Mouse (Mus musculus): ENCODE measurements around the gene Map3k14. TPM values are rescaled to one million over a fixed set of nuclear protein-coding genes. Genes with fewer than 3 reads are reported as not detected.

The Map3k14 gene
- polyA plus RNA-seq, 1 experiment from 2014 or later: 5.1 TPM

DNA sequence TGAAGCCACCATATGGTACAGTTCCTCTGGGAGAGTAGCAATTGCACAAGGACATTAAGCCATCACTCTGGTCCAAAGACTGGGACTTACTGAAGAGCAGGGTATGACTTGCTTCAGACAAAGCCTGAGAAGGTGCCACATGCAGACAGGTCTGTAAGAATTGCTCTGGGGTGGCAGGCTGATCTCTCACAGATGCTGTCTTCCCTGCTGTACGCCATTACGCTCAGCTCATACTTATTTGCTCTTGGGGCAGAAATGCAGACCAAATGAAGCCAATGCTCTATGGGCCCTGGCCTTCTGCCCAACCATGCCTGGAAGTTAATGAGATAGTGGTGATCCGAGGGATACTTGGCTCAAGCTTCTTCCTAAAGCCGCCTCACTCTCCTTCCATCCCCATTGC is 22.4 kb downstream of the Map3k14 start:
- H3K4me1 ChIP-seq: peaks cover 66% of the 10 kb centered on the region
- no peak overlapping the region for H3K4me3 ChIP-seq (replicated peaks)
- H3K9me3 ChIP-seq (replicated peaks): no peaks in the 10 kb centered on the region
- no peak overlapping the region for H3K9ac ChIP-seq
- no peak overlapping the region for H3K4me2 ChIP-seq (replicated peaks)
- ATAC-seq (ENCODE audit: insufficient number of reproducible peaks, low FRiP score, low TSS enrichment, low read depth): no peak
- WGBS: 67% methylated on average over 4 of the region's 4 CpGs
- 0 out of 2 replicates have a peak, but pooled peaks cover 5% of the 10 kb centered on the region for H3K36me3 ChIP-seq
- H3K27ac ChIP-seq (replicated peaks): no peak overlapping the region
- no peaks in the 10 kb centered on the region for H3K27me3 ChIP-seq

GRCm38 (mm10) chr11:103240740-103241139 is 26.5 kb downstream of the Map3k14 start:
- Histone ChIP-seq H3K27me3 (no peaks in the 10 kb centered on the region), H3K9me3 (replicated peaks) (no peaks in the 10 kb centered on the region), H3K4me3 (replicated peaks) (no peak overlapping the region), H3K36me3 (peaks cover 39% of the 10 kb centered on the region), H3K4me1 (peaks cover 30% of the 10 kb centered on the region), H3K27ac (replicated peaks) (no peak overlapping the region), H3K9ac (no peak overlapping the region), H3K4me2 (replicated peaks) (no peak overlapping the region)
- ATAC-seq (ENCODE audit: insufficient number of reproducible peaks, low FRiP score, low TSS enrichment, low read depth): no peak
- WGBS: 37% methylated on average over 7 of the region's 7 CpGs

DNA sequence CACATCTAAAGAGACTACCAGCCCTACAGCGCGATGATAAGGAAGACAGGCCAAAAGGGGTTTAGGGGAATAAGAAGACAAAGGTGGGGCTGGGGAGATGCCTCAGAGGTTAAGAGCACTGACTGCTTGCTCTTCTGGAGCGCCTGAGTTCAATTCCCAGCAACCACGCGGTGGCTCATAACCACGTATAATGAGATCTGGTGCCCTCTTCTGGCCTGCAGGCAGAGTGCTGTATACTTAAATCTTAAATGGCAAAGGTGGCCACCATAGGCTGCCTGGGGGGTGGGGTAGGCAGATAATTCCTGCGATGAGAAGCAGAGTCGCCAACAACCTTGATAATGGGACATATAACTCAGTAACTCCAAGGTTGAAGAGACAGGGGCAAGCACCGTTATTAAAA is 29.5 kb downstream of the Map3k14 start:
- Histone ChIP-seq H3K4me3 (replicated peaks) (no peak overlapping the region), H3K27me3 (no peaks in the 10 kb centered on the region), H3K36me3 (peaks cover 40% of the 10 kb centered on the region), H3K4me1 (peaks cover 17% of the 10 kb centered on the region), H3K27ac (replicated peaks) (no peak overlapping the region), H3K9ac (no peak overlapping the region), H3K9me3 (replicated peaks) (no peaks in the 10 kb centered on the region), H3K4me2 (replicated peaks) (no peak overlapping the region)
- ATAC-seq (ENCODE audit: insufficient number of reproducible peaks, low FRiP score, low TSS enrichment, low read depth): no peak
- WGBS: 75% methylated on average over 9 of the region's 9 CpGs

GRCm38 (mm10) chr11:103236903-103237302 is 30.4 kb downstream of the Map3k14 start:
- ATAC-seq (ENCODE audit: insufficient number of reproducible peaks, low FRiP score, low TSS enrichment, low read depth): no peak
- no peak overlapping the region for H3K27ac ChIP-seq (replicated peaks)
- 73% methylated on average over 10 of the region's 10 CpGs for WGBS

GRCm38 (mm10) chr11:103236431-103236830 is 30.8 kb downstream of the Map3k14 start:
- peaks cover 40% of the 10 kb centered on the region for H3K36me3 ChIP-seq
- no peak overlapping the region for H3K4me3 ChIP-seq (replicated peaks)
- no peaks in the 10 kb centered on the region for H3K9me3 ChIP-seq (replicated peaks)
- H3K4me2 ChIP-seq (replicated peaks): no peak overlapping the region
- no peak overlapping the region for H3K9ac ChIP-seq
- 57% methylated on average over 6 of the region's 6 CpGs for WGBS
- H3K4me1 ChIP-seq: peaks cover 14% of the 10 kb centered on the region
- no peaks in the 10 kb centered on the region for H3K27me3 ChIP-seq
- H3K27ac ChIP-seq (replicated peaks): no peak overlapping the region
- ATAC-seq (ENCODE audit: insufficient number of reproducible peaks, low FRiP score, low TSS enrichment, low read depth): no peak

More at GRCm38 (mm10) chr11:103236903-103237302, 30.4 kb downstream of the Map3k14 start:
- H3K4me1 ChIP-seq: peaks cover 14% of the 10 kb centered on the region
- no peaks in the 10 kb centered on the region for H3K27me3 ChIP-seq
- H3K9ac ChIP-seq: no peak overlapping the region
- H3K4me2 ChIP-seq (replicated peaks): no peak overlapping the region
- H3K9me3 ChIP-seq (replicated peaks): no peaks in the 10 kb centered on the region
- no peak overlapping the region for H3K4me3 ChIP-seq (replicated peaks)
- peaks cover 40% of the 10 kb centered on the region for H3K36me3 ChIP-seq

DNA sequence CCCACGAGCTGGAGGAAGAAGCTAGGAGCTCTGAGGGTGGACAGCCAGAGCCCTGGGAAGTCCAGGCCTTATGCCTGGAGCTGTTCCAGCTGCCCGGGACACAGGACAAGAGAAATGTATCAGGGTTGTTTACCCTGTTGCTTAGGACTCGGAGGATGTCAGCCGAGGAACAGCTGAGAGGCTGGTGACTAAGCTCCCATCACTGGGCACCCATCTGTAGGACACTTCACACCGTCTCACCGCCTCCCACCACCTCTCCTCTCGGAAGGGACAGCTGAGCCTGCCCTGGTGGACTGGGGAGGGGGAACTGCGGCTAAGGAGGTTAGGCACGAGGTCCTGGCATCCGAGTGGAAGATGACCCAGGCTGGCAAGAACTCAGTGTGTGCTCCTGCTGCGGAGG is 31.6 kb downstream of the Map3k14 start:
- no peak overlapping the region for H3K4me3 ChIP-seq (replicated peaks)
- no peak overlapping the region for H3K4me2 ChIP-seq (replicated peaks)
- no peak overlapping the region; the same call in 1 of the 2 replicates for H3K27ac ChIP-seq (replicated peaks)
- H3K27me3 ChIP-seq: no peaks in the 10 kb centered on the region
- no peak overlapping the region for H3K9ac ChIP-seq
- ATAC-seq (ENCODE audit: insufficient number of reproducible peaks, low FRiP score, low TSS enrichment, low read depth): peak; percentile 66; the same call in 1 of the 2 replicates
- peaks cover 9% of the 10 kb centered on the region for H3K4me1 ChIP-seq
- peaks cover 44% of the 10 kb centered on the region for H3K36me3 ChIP-seq
- WGBS: 66% methylated on average over 11 of the region's 11 CpGs
- no peaks in the 10 kb centered on the region for H3K9me3 ChIP-seq (replicated peaks)

DNA sequence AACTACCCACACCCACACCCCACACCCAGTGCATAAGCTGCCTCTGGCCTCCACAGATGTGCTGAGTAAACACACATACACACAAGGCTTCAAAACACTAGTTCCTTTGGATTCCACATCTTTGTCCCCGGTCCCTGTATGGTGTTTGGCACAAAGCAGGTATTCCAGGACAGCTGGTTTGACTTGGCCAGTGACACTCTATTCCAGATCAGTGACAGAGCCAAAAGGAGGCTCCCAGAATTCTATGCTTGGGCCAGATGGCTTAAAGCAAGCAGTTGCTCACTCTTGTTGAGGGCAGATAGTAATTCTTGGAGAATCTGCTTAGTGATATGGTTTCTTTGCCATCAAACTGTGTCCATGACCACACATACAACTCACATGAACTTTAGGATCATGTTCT is 32.8 kb downstream of the Map3k14 start:
- H3K4me3 ChIP-seq (replicated peaks): no peak overlapping the region
- H3K9ac ChIP-seq: no peak overlapping the region
- WGBS: 58% methylated on average over 1 of the region's 1 CpGs
- no peak overlapping the region for H3K27ac ChIP-seq (replicated peaks)
- peaks cover 6% of the 10 kb centered on the region; the same call in 1 of the 2 replicates for H3K4me1 ChIP-seq
- H3K36me3 ChIP-seq: peaks cover 49% of the 10 kb centered on the region
- no peak overlapping the region for H3K4me2 ChIP-seq (replicated peaks)
- ATAC-seq (ENCODE audit: insufficient number of reproducible peaks, low FRiP score, low TSS enrichment, low read depth): no peak
- H3K27me3 ChIP-seq: no peaks in the 10 kb centered on the region
- no peaks in the 10 kb centered on the region for H3K9me3 ChIP-seq (replicated peaks)

- no peaks in the 10 kb centered on the region for H3K9me3 ChIP-seq (replicated peaks)
- no peak overlapping the region for H3K27ac ChIP-seq (replicated peaks)
- ATAC-seq (ENCODE audit: insufficient number of reproducible peaks, low FRiP score, low TSS enrichment, low read depth): no peak
- no peaks in the 10 kb centered on the region for H3K27me3 ChIP-seq
- no peak overlapping the region for H3K4me3 ChIP-seq (replicated peaks)
- WGBS: 31% methylated on average over 7 of the region's 7 CpGs
- H3K4me2 ChIP-seq (replicated peaks): no peak overlapping the region
- no peak overlapping the region for H3K9ac ChIP-seq
- peaks cover 6% of the 10 kb centered on the region; the same call in 1 of the 2 replicates for H3K4me1 ChIP-seq
- H3K36me3 ChIP-seq: peaks cover 44% of the 10 kb centered on the region
Measured at GRCm38 (mm10) chr11:103232966-103233365, 34.3 kb downstream of the Map3k14 start.

DNA sequence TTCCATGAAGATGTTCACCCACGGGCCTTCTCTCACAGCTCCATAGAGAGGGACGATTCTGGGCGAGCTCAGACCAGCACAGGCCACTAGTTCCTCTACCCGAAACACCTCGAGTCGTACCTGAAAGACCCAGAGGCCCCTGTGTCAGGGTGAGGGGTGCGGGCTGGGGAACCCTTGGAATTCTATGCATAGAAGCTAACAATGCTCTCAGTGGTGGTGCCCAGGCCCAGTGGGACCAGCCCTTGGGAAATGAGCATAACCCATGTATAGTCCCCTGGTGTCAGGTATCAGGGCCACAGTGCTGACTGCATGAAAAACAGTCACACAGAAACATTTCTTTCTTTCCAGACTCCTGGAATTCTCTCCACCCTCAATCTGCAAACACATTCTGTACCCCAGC is 35.9 kb downstream of the Map3k14 start:
- ATAC-seq (ENCODE audit: insufficient number of reproducible peaks, low FRiP score, low TSS enrichment, low read depth): no peak
- no peak overlapping the region for H3K4me3 ChIP-seq (replicated peaks)
- WGBS: 79% methylated on average over 7 of the region's 7 CpGs
- H3K4me2 ChIP-seq (replicated peaks): no peak overlapping the region
- peaks cover 3% of the 10 kb centered on the region; the same call in 1 of the 2 replicates for H3K4me1 ChIP-seq
- no peaks in the 10 kb centered on the region for H3K9me3 ChIP-seq (replicated peaks)
- H3K36me3 ChIP-seq: peaks cover 47% of the 10 kb centered on the region
- H3K9ac ChIP-seq: no peak overlapping the region
- no peak overlapping the region for H3K27ac ChIP-seq (replicated peaks)
- no peaks in the 10 kb centered on the region for H3K27me3 ChIP-seq

DNA sequence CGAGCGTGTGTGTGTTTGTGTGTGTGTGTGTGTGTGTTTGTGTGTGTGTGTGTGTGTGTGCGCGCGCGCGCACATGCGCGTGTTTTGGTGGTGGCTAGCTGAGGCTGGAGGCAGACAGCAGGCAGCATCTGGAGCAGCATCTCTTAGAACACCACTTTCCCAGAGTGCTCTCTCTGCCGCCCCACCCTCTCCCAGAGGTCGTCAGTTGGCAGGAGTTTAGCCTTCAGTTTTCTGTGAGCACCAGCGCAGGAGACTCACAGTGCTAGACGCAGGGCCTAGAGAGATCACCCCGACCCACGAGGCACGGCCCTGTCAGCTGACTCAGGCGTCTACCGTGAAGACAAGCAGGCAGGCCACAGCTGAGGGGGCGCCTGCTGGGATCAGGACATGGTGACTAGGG is 36.6 kb downstream of the Map3k14 start:
- no peak overlapping the region for H3K27ac ChIP-seq (replicated peaks)
- H3K36me3 ChIP-seq: peaks cover 50% of the 10 kb centered on the region
- 0 out of 2 replicates have a peak, but pooled peaks cover 2% of the 10 kb centered on the region for H3K4me1 ChIP-seq
- H3K27me3 ChIP-seq: no peaks in the 10 kb centered on the region
- H3K4me3 ChIP-seq (replicated peaks): no peak overlapping the region
- ATAC-seq (ENCODE audit: insufficient number of reproducible peaks, low FRiP score, low TSS enrichment, low read depth): no peak
- no peaks in the 10 kb centered on the region for H3K9me3 ChIP-seq (replicated peaks)
- no peak overlapping the region for H3K4me2 ChIP-seq (replicated peaks)
- WGBS: 83% methylated on average over 19 of the region's 19 CpGs
- no peak overlapping the region for H3K9ac ChIP-seq

DNA sequence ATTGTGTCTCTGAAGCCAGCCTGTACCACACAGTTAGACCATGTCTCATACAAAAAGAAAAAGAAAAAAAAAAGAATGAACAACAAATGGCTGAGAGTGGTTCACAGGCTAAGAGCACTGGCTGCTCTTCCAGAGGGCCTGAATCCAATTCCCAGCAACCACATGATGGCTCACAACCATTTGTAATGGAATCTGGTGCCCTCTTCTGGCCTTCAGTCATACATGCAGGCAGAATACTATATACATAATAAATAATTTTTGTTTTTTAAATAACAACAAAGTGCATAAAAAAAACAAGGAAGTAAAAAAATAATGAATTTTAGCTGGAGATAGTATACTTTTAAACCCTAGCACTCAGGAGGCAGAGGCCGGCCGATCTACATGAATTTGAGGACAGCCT is 37.7 kb downstream of the Map3k14 start:
- H3K27ac ChIP-seq (replicated peaks): no peak overlapping the region
- H3K4me1 ChIP-seq: peaks cover 8% of the 10 kb centered on the region
- H3K4me3 ChIP-seq (replicated peaks): no peak overlapping the region
- peaks cover 51% of the 10 kb centered on the region for H3K36me3 ChIP-seq
- no peak overlapping the region for H3K4me2 ChIP-seq (replicated peaks)
- no peaks in the 10 kb centered on the region for H3K9me3 ChIP-seq (replicated peaks)
- no peak overlapping the region for H3K9ac ChIP-seq
- 96% methylated on average over 2 of the region's 2 CpGs for WGBS
- ATAC-seq (ENCODE audit: insufficient number of reproducible peaks, low FRiP score, low TSS enrichment, low read depth): no peak
- no peaks in the 10 kb centered on the region for H3K27me3 ChIP-seq

DNA sequence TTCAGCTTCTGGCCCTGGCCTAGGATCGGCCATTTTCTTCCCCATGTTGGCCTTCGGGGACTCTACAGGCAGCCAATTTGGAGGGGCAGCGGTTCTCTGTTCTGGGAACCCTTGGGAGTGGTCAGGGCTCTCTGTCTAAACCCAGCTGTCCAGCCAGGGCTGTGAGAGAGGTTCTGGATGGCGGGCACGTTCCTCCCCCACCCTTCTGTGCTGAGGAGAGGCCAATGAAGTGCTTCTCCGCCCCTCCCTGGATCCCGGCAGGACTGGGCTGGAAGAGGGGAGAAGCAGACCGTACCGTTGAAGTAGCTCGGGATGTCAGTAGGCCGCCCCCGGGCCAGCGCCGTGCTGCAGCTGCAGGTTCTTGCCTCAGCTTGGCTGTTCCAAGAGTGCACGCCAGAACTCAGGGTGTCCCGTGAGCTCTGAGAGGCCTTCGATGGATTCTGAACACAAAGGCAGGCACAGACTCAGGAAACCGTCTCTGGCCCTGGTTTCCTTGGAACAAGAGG is 43.3 kb downstream of the Map3k14 start:
- no peak for ATAC-seq (ENCODE audit: insufficient number of reproducible peaks, low FRiP score, low TSS enrichment, low read depth)
- WGBS: 50% methylated on average over 18 of the region's 18 CpGs
- Histone ChIP-seq H3K27ac (replicated peaks) (no peak overlapping the region; the same call in 1 of the 2 replicates), H3K4me2 (replicated peaks) (no peak overlapping the region), H3K27me3 (no peaks in the 10 kb centered on the region; the same call in 1 of the 2 replicates), H3K36me3 (peaks cover 72% of the 10 kb centered on the region), H3K4me3 (replicated peaks) (no peak overlapping the region), H3K9ac (no peak overlapping the region), H3K4me1 (peaks cover 17% of the 10 kb centered on the region), H3K9me3 (replicated peaks) (no peaks in the 10 kb centered on the region)
